Mouse (Mus musculus) kidney, embryonic 14.5 days (tissue): Measurements from ENCODE around the gene Lrrc8c. TPM values are rescaled to one million over a fixed set of nuclear protein-coding genes. Genes with fewer than 3 reads are reported as not detected.

Experiments
- ATAC-seq: fragments of 200-750 bp; cut with Nextera tagmentation; 2 replicates; pipeline ENCODE4 v1.8.0; 2017; ENCODE audit warnings: moderate number of reproducible peaks, mild to moderate bottlenecking, moderate TSS enrichment, moderate library complexity; ENCODE audit not compliant: low FRiP score, low TSS enrichment
- H3K27ac ChIP-seq: fragments of 300-500 bp; sonication (generic); 2 replicates; pipeline ENCODE4 v1.5.1; 2014; ENCODE audit warnings: low read depth, mild to moderate bottlenecking, low read length, moderate library complexity, mixed read lengths
- H3K27me3 ChIP-seq: fragments of 300-500 bp; sonication (generic); 2 replicates; pipeline ENCODE4 v1.6.1; 2014; ENCODE audit warnings: mild to moderate bottlenecking, low read length; ENCODE audit not compliant: control insufficient read depth, insufficient read depth
- H3K36me3 ChIP-seq: fragments of 300-500 bp; sonication (generic); 2 replicates; pipeline ENCODE4 v1.6.1; 2014; ENCODE audit warnings: low read length, mixed read lengths; ENCODE audit not compliant: control insufficient read depth, insufficient read depth
- H3K4me1 ChIP-seq: fragments of 300-500 bp; sonication (generic); 2 replicates; pipeline ENCODE4 v1.6.1; 2014; ENCODE audit warnings: low read length, mixed read lengths; ENCODE audit not compliant: control insufficient read depth, insufficient read depth
- H3K4me2 ChIP-seq: fragments of 300-500 bp; sonication (generic); replicated peaks from 2 replicates; pipeline ENCODE4 v1.6.1; 2014; ENCODE audit warnings: low read depth, mild to moderate bottlenecking, low read length
- H3K4me3 ChIP-seq: fragments of 300-500 bp; sonication (generic); 2 replicates; pipeline ENCODE4 v1.5.1; 2014; ENCODE audit warnings: mild to moderate bottlenecking, low read length
- H3K9ac ChIP-seq: fragments of 300-500 bp; sonication (generic); 2 replicates; pipeline ENCODE4 v1.6.1; 2014; ENCODE audit warnings: low read depth, mild to moderate bottlenecking, low read length, moderate library complexity
- H3K9me3 ChIP-seq: fragments of 300-500 bp; sonication (generic); 2 replicates; pipeline ENCODE4 v1.6.1; 2016; ENCODE audit warnings: low read length; ENCODE audit not compliant: control insufficient read depth
- WGBS: fragments of 180-500 bp; shearing (Covaris S2); extraction: QIAGEN DNeasy Blood & Tissue Kit; methylation state at CpG from one replicate; pipeline ENCODE4 v1.1.7; 2014; 5-methylcytosine and 5-hydroxymethylcytosine counted together
- polyA plus RNA-seq: library from polyadenylated mRNA; unstranded; fragments of >200 nt; fragmentation: Nextera tagmentation; extraction: Ambion mirVana; gene quantifications from 2 replicates; pipeline ENCODE4 v1.2.1, GENCODE M21; 2014

Lrrc8c gene
- polyA plus RNA-seq, 1 experiment from 2014 or later = 13.1 TPM

GRCm38 (mm10) chr5:105569168-105569567 is 50.0 kb downstream of the Lrrc8c start:
- Histone ChIP-seq H3K4me1 (no peaks in the 10 kb centered on the region), H3K4me3 (no peak overlapping the region), H3K9me3 (no peaks in the 10 kb centered on the region), H3K4me2 (no peak overlapping the region), H3K9ac (no peak overlapping the region), H3K27ac (no peak overlapping the region), H3K27me3 (no peaks in the 10 kb centered on the region), H3K36me3 (no peaks in the 10 kb centered on the region)
- 92% methylated on average over 2 of the region's 2 CpGs for WGBS
- ATAC-seq = no peak

- Histone ChIP-seq H3K4me1 (no peaks in the 10 kb centered on the region), H3K36me3 (no peaks in the 10 kb centered on the region), H3K9ac (no peak overlapping the region), H3K9me3 (no peaks in the 10 kb centered on the region), H3K27ac (no peak overlapping the region), H3K27me3 (no peaks in the 10 kb centered on the region; the same call in 1 of the 2 replicates), H3K4me2 (no peak overlapping the region), H3K4me3 (no peak overlapping the region)
- ATAC-seq = 0 out of 2 replicates have a peak, but pooled peaks have one; percentile 26
- 58% methylated on average over 5 of the region's 5 CpGs for WGBS
These were observed 53.0 kb downstream of the Lrrc8c start for GRCm38 (mm10) chr5:105572160-105572692.

GRCm38 (mm10) chr5:105572876-105573275 is 53.7 kb downstream of the Lrrc8c start:
- Histone ChIP-seq H3K9ac (no peak overlapping the region), H3K4me1 (no peaks in the 10 kb centered on the region), H3K4me3 (no peak overlapping the region), H3K4me2 (no peak overlapping the region), H3K9me3 (no peaks in the 10 kb centered on the region), H3K36me3 (no peaks in the 10 kb centered on the region), H3K27me3 (no peaks in the 10 kb centered on the region; the same call in 1 of the 2 replicates), H3K27ac (no peak overlapping the region)
- no peak for ATAC-seq
- 42% methylated on average over 7 of the region's 7 CpGs for WGBS

DNA sequence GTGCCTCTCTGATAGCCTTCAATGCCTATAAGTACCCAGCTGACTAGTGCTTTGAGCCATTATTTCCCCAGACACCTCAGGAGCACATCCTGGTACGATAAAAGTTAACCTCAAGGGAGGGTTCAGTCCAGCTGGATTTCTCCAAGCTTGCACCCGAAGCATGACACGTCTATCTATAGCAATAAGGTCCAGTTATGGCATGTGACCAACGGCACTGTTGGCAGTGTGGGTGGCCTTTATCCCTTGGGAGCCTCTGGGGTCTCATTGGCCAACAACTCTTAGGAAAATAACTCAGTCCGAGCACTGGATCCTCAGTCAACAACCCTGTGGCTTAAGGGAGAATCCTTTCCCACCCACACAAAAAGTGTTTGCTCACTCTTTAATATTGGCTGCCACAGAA is 55.6 kb downstream of the Lrrc8c start:
- Histone ChIP-seq H3K9me3 (no peaks in the 10 kb centered on the region), H3K4me2 (no peak overlapping the region), H3K4me1 (no peaks in the 10 kb centered on the region), H3K36me3 (no peaks in the 10 kb centered on the region), H3K27me3 (no peaks in the 10 kb centered on the region; the same call in 1 of the 2 replicates), H3K27ac (no peak overlapping the region), H3K9ac (no peak overlapping the region), H3K4me3 (no peak overlapping the region)
- ATAC-seq = no peak
- whole genome bisulfite sequencing = 96% methylated on average over 5 of the region's 5 CpGs

DNA sequence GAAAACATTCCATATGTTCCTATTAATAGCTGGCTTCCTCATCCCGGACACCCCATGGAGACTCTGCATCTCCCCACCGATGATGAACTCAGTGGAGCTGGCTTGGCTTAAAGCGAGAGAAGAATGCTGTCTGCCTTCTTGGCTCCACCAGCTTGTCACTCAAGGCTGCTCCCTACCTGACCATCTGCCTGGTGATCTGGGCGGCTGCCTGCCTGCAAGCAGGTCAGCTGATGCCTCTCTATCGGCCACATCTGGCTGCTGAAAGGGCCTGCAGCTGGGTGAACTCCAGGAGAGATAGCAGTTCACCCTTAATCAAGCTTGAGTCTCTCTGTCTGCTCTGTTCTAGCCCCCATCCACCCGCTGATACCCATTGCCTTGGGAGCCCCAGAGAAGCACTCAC is 56.7 kb downstream of the Lrrc8c start:
- Histone ChIP-seq H3K4me3 (no peak overlapping the region), H3K4me1 (no peaks in the 10 kb centered on the region), H3K27ac (no peak overlapping the region), H3K27me3 (no peaks in the 10 kb centered on the region; the same call in 1 of the 2 replicates), H3K4me2 (no peak overlapping the region), H3K36me3 (no peaks in the 10 kb centered on the region), H3K9me3 (no peaks in the 10 kb centered on the region), H3K9ac (no peak overlapping the region)
- 65% methylated on average over 6 of the region's 6 CpGs for WGBS
- ATAC-seq = no peak

- H3K9me3 ChIP-seq = no peaks in the 10 kb centered on the region
- H3K4me2 ChIP-seq = no peak overlapping the region
- no peak overlapping the region for H3K4me3 ChIP-seq
- no peaks in the 10 kb centered on the region; the same call in 1 of the 2 replicates for H3K27me3 ChIP-seq
- H3K4me1 ChIP-seq = peaks cover 4% of the 10 kb centered on the region
- no peaks in the 10 kb centered on the region for H3K36me3 ChIP-seq
- no peak overlapping the region for H3K9ac ChIP-seq
- no peak for ATAC-seq
- WGBS = 60% methylated on average over 10 of the region's 10 CpGs
- no peak overlapping the region for H3K27ac ChIP-seq
These were observed 61.7 kb downstream of the Lrrc8c start for GRCm38 (mm10) chr5:105580909-105581308.

- WGBS = 72% methylated on average over 4 of the region's 4 CpGs
- Histone ChIP-seq H3K9ac (no peak overlapping the region), H3K9me3 (no peaks in the 10 kb centered on the region), H3K4me2 (no peak overlapping the region), H3K36me3 (no peaks in the 10 kb centered on the region), H3K27ac (peak overlapping the region; percentile 75; the same call in 1 of the 2 replicates), H3K27me3 (no peaks in the 10 kb centered on the region), H3K4me3 (no peak overlapping the region), H3K4me1 (peaks cover 19% of the 10 kb centered on the region)
- ATAC-seq = no peak
These were observed 66.7 kb downstream of the Lrrc8c start for GRCm38 (mm10) chr5:105585929-105586328.

DNA sequence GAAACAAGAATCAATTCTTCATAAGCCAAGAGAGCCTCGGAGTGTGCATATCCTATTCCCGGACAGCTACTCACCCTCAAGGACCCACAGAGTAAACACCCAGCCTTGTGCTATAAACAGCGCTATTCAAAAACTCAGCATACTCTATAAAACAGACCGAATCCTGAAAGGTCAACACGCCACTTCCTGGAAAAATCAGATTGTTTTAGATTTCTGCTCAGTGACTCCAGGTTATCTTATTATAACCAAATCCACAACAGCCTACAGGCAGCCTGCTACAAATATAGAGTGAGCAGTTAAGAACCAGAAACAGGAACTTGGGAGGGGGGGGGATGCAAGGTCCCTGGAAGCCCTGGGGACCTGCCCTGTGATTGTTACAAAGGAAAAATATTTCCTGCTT is 67.5 kb downstream of the Lrrc8c start:
- Histone ChIP-seq H3K4me1 (peaks cover 19% of the 10 kb centered on the region), H3K9me3 (no peaks in the 10 kb centered on the region), H3K27ac (peak overlapping the region; percentile 75; the same call in 1 of the 2 replicates), H3K4me3 (no peak overlapping the region), H3K36me3 (no peaks in the 10 kb centered on the region), H3K4me2 (no peak overlapping the region), H3K27me3 (no peaks in the 10 kb centered on the region), H3K9ac (no peak overlapping the region)
- no peak for ATAC-seq
- 55% methylated on average over 5 of the region's 5 CpGs for WGBS

- ATAC-seq = no peak
- Histone ChIP-seq H3K27me3 (no peaks in the 10 kb centered on the region), H3K4me1 (peaks cover 19% of the 10 kb centered on the region), H3K9ac (no peak overlapping the region), H3K4me3 (no peak overlapping the region), H3K4me2 (no peak overlapping the region), H3K27ac (peak overlapping the region; percentile 60; the same call in 1 of the 2 replicates), H3K36me3 (no peaks in the 10 kb centered on the region), H3K9me3 (no peaks in the 10 kb centered on the region)
- 57% methylated on average over 6 of the region's 6 CpGs for WGBS
These were observed 68.3 kb downstream of the Lrrc8c start for GRCm38 (mm10) chr5:105587471-105587870.
